9 mouse cellular contexts compared by ENCODE assay signal in the genomic region with DNA sequence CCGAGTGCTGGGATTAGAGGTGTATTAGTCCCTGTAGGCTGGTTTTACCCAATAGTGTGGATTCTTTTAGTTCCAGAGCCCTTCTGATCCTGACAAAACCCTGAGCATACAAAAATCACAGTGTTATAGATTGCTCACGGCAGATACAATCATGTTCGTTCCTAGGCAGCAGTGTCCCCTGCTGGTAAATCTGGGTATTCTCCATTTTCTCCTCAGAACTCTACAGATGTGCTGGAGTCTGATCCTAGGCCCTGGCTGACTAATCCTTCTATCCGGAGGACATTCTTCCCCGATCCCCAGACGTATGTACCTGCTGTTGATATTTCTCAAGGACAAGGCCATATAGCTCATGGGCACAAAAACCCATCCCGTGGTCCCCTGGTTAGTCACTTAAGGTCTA. TPM values are rescaled to one million over a fixed set of nuclear protein-coding genes. Genes with fewer than 3 reads are reported as not detected.
DNase-seq lines count a peak whose midpoint lies in the region; TF ChIP-seq lines count a peak whose summit lies in the region.
"Had no signal": no experiment of that assay in that cellular context is flagged by ENCODE, and none has a peak within 500 bp of the region (broad histone marks: within the 10 kb centered on the region; RNA-seq: fewer than 3 reads in every experiment).

No protein-coding gene starts in this region.

- no peak overlapping the region for H3K27ac ChIP-seq in left cerebral cortex, adult 2 months
- H3K27ac ChIP-seq: embryonic facial prominence, embryonic 15.5 days had no signal

- H3K4me3 ChIP-seq in left cerebral cortex, adult 2 months = no peak overlapping the region
- H3K4me3 ChIP-seq: embryonic facial prominence, embryonic 15.5 days had no signal

- peak; percentile 30 for DNase-seq in cerebellum, adult 8-10 months
- DNase-seq in cerebellum, adult 11 months = no peak
- DNase-seq in left cerebral cortex, adult 2 months (ENCODE audit: extremely low spot score in 1 of 2, low spot score in 2 of 2) = no peak
- no peak for DNase-seq in left cerebral cortex, postnatal 4 days
- peak; percentile 53 for DNase-seq in ES-CJ7 (ENCODE audit: low read depth, low spot score)
- peak; percentile 68 for DNase-seq in induced T-regulatory cell, adult 2 months (ENCODE audit: low read depth)
- DNase-seq in retina, postnatal 1 day = peak; percentile 55
- DNase-seq in testis, postnatal 14 days (ENCODE audit: low spot score) = no peak

- intact Hi-C loops in left cerebral cortex, adult 2 months (cut with DNase I) = loop anchor here (2.0 to 5.0 kb wide), 3 partner anchors 80 to 421 kb away; no protein-coding TSS in a partner anchor
- intact Hi-C loops in left cerebral cortex, postnatal 4 days (cut with DNase I) = loop anchor here (10.0 kb wide), 2 partner anchors 164 to 424 kb away; no protein-coding TSS in a partner anchor

- peak; percentile 80 for TF ChIP-seq CTCF in left cerebral cortex, adult 2 months (IDR thresholded peaks at IDR 0.05)

RNA-seq across cellular contexts. Expression of a gene that starts 4.4 kb away (rescaled TPM):
- under 1 TPM in 1 of 2 experiments, not detected in 1; 0.91 TPM for total RNA-seq in left cerebral cortex, adult 2 months (2021)
- total RNA-seq in left cerebral cortex, postnatal 4 days (2021) = under 1 TPM in 1 of 2 experiments, not detected in 1; 0.60 TPM

RNA-seq across cellular contexts. Expression of a gene that starts 13.0 kb away (rescaled TPM):
- total RNA-seq in left cerebral cortex, adult 2 months (2021) = 1 to 10 TPM; 2.6 to 3.0 TPM
- 1 to 10 TPM; 1.7 to 2.2 TPM for total RNA-seq in left cerebral cortex, postnatal 4 days (2021)

RNA-seq across cellular contexts. Expression of a gene that starts 13.2 kb away (rescaled TPM):
- 10 to 100 TPM; 25.6 to 28.2 TPM for total RNA-seq in left cerebral cortex, adult 2 months (2021)
- 10 to 100 TPM; 28.7 to 30.8 TPM for total RNA-seq in left cerebral cortex, postnatal 4 days (2021)

RNA-seq across cellular contexts. Expression of a gene that starts 13.2 kb away (rescaled TPM):
- total RNA-seq in left cerebral cortex, adult 2 months (2021) = 10 to 100 TPM; 51.1 to 53.9 TPM
- total RNA-seq in left cerebral cortex, postnatal 4 days (2021) = 10 to 100 TPM; 47.0 to 51.9 TPM

RNA-seq across cellular contexts. Expression of a gene that starts 23.0 kb away (rescaled TPM):
- total RNA-seq in left cerebral cortex, adult 2 months (2021) = not detected
- not detected for total RNA-seq in left cerebral cortex, postnatal 4 days (2021)

Comparison
In these comparisons a context has a peak if more than half of its experiments do, and no peak if none do; other contexts are left out.
1. DNase-seq: peak in cerebellum, adult 8-10 months (single experiment), ES-CJ7 (single experiment), induced T-regulatory cell, adult 2 months (single experiment) and retina, postnatal 1 day (single experiment); none in cerebellum, adult 11 months (single experiment), left cerebral cortex, adult 2 months (0 of 2), left cerebral cortex, postnatal 4 days (single experiment) and testis, postnatal 14 days (single experiment).